ENCODE assay signal across 10 mouse cellular contexts in the genomic region with DNA sequence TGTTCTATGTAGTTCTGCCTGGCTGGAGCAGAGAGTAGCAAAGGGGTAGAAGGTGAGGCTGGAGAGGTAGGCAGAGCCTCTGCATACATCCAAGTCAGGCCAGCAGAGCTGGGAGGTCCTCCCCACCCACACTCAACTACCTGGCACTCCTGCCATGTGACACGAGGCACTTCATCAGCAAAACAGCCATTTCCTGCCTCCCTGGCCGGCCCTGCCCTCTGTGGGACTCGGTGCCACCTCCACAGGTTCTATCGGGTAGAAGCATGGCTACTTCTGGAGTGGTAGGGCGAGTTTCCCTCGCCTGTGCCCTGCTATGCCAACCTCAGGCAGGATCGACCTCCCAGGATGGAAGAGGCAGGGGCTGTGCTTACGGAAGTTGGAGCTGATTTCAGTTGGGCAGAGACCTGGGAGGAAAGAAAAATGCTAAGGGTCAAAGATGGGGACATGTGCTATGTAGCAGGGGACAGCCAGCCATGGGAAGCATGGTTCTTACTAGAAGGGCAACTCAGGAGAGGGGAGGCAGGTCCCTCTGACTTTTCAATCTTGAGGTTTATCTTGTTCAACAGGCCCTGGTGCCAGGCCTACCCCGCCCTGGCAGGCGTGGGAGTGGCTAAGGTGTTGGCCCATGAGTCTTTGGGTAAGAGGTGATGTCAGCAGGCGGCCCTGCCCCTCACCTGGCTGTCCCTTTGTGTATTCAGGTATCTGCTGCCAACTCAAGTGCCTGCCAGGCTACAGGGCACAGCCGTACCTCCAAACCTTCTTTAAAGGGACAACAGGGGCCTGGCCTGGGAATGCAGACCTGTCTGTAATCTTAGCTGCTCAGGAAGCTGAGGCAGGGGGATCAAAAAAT. TPM values are rescaled to one million over a fixed set of nuclear protein-coding genes. Genes with fewer than 3 reads are reported as not detected.
DNase-seq lines count a peak whose midpoint lies in the region; ATAC-seq lines count a peak whose summit lies in the region.
"Had no signal": no experiment of that assay in that cellular context is flagged by ENCODE, and none has a peak within 500 bp of the region (broad histone marks: within the 10 kb centered on the region; RNA-seq: fewer than 3 reads in every experiment).

No protein-coding gene starts in this region.

- no peaks in the 10 kb centered on the region for H3K36me3 ChIP-seq in liver, embryonic 16.5 days (ENCODE audit: control insufficient read depth, insufficient read depth)
- H3K36me3 ChIP-seq: neural tube, embryonic 15.5 days had no signal

- no peak overlapping the region for H3K4me2 ChIP-seq in liver, embryonic 16.5 days (ENCODE audit: low read depth, low read length)
- H3K4me2 ChIP-seq: neural tube, embryonic 15.5 days had no signal

- 49% methylated on average over 12 of the region's 12 CpGs for WGBS in liver, embryonic 16.5 days (ENCODE audit: insufficient replicate concordance)

- peak; percentile 59; the same call in 1 of the 2 replicates for ATAC-seq in erythroblast, adult 5-6 weeks (replicated peaks; ENCODE audit: low FRiP score, poor library complexity, severe bottlenecking)
- peak; percentile 66 for ATAC-seq in liver, embryonic 16.5 days (ENCODE audit: low read depth)

- no peaks in the 10 kb centered on the region for H3K4me1 ChIP-seq in liver, embryonic 16.5 days (ENCODE audit: control insufficient read depth, low read depth, low read length)

- H3K4me3 ChIP-seq in liver, embryonic 16.5 days (ENCODE audit: low read depth, low read length) = no peak overlapping the region
- H3K4me3 ChIP-seq: erythroblast, embryonic 14.5 days; neural tube, embryonic 15.5 days had no signal

- DNase-seq in c-Kit-negative CD71-positive TER-119-positive erythroid progenitor cells, embryonic 14.5 days (ENCODE audit: low read depth, low spot score) = peak; percentile 3
- DNase-seq in ovary, postnatal 14 days (ENCODE audit: low spot score) = peak; percentile 34
- no peak for DNase-seq in embryo, embryonic 10 days (ENCODE audit: low spot score)
- DNase-seq in thymus, postnatal 10 days (ENCODE audit: low spot score in 2 of 2) = no peak
- DNase-seq in gastrocnemius, postnatal 14 days = no peak
- DNase-seq: cerebellum, postnatal 14 days had no signal

- intact Hi-C loops in gastrocnemius, postnatal 14 days (cut with DNase I; ENCODE audit: low total_unique reads) = loop anchor here (5.0 kb wide), 1 partner anchor 35 kb away; no protein-coding TSS in a partner anchor

- no peak overlapping the region for H3K27ac ChIP-seq in liver, embryonic 16.5 days (ENCODE audit: low read length)
- H3K27ac ChIP-seq: neural tube, embryonic 15.5 days had no signal

- no peak overlapping the region for H3K9ac ChIP-seq in liver, embryonic 16.5 days (ENCODE audit: low read depth, low read length)
- H3K9ac ChIP-seq: neural tube, embryonic 15.5 days had no signal

- H3K9me3 ChIP-seq in liver, embryonic 16.5 days (replicated peaks; ENCODE audit: control insufficient read depth, low read length) = no peaks in the 10 kb centered on the region
- H3K9me3 ChIP-seq: neural tube, embryonic 15.5 days had no signal

- peaks cover 7% of the 10 kb centered on the region for H3K27me3 ChIP-seq in liver, embryonic 16.5 days (ENCODE audit: control insufficient read depth, insufficient read depth, low read depth, low read length)

RNA-seq across cellular contexts. Expression of gene Casz1, which starts 6.5 kb away (rescaled TPM):
- total RNA-seq in erythroblast, adult 5-6 weeks (2015; ENCODE audit: low replicate concordance) = 1.5 and 2.5 TPM in 2 replicates
- total RNA-seq in erythroblast, adult 5-6 weeks (2017; ENCODE audit: low replicate concordance) = 1.2 and 1.5 TPM in 2 replicates
- polyA plus RNA-seq in liver, embryonic 16.5 days (2015; fragmentation: Nextera tagmentation; extraction: Ambion mirVana) = 0.36 and 0.51 TPM in 2 replicates
- total RNA-seq in gastrocnemius, postnatal 14 days (2021) = 10 to 100 TPM; 31.2 to 32.9 TPM

Comparison
In these comparisons a context has a peak if more than half of its experiments do, and no peak if none do; other contexts are left out.
1. DNase-seq: peak in c-Kit-negative CD71-positive TER-119-positive erythroid progenitor cells, embryonic 14.5 days (single experiment) and ovary, postnatal 14 days (single experiment); none in embryo, embryonic 10 days (single experiment), thymus, postnatal 10 days (0 of 2) and gastrocnemius, postnatal 14 days (single experiment).
2. RNA of gene Casz1, which starts 6.5 kb away (total RNA-seq): 31.2 to 32.9 TPM in gastrocnemius, postnatal 14 days; 1.2 to 2.5 TPM in erythroblast, adult 5-6 weeks; every median in the first group is over 4 times any median in the second.